15 mouse cellular contexts compared by ENCODE assay signal in genomic region chr8:70549412-70550184, GRCm38 (mm10). TPM values are rescaled to one million over a fixed set of nuclear protein-coding genes. Genes with fewer than 3 reads are reported as not detected.
DNase-seq lines count a peak whose midpoint lies in the region; ATAC-seq and TF ChIP-seq lines count a peak whose summit lies in the region.
"Had no signal": no experiment of that assay in that cellular context is flagged by ENCODE, and none has a peak within 500 bp of the region (broad histone marks: within the 10 kb centered on the region; RNA-seq: fewer than 3 reads in every experiment).

No protein-coding gene starts in this region.

- H3K27me3 ChIP-seq in intestine, postnatal 0 days (replicated peaks; ENCODE audit: control insufficient read depth, insufficient read depth, low read length) = no peaks in the 10 kb centered on the region
- no peaks in the 10 kb centered on the region for H3K27me3 ChIP-seq in intestine, embryonic 16.5 days (replicated peaks; ENCODE audit: control insufficient read depth, insufficient read depth, low read length)
- no peaks in the 10 kb centered on the region for H3K27me3 ChIP-seq in midbrain, embryonic 16.5 days (ENCODE audit: control insufficient read depth, insufficient read depth, low read depth, low read length)
- H3K27me3 ChIP-seq: heart, embryonic 15.5 days had no signal

- no peaks in the 10 kb centered on the region for H3K9me3 ChIP-seq in intestine, postnatal 0 days (ENCODE audit: control insufficient read depth)
- no peaks in the 10 kb centered on the region for H3K9me3 ChIP-seq in intestine, embryonic 16.5 days (ENCODE audit: control insufficient read depth, low read length)
- H3K9me3 ChIP-seq in midbrain, embryonic 16.5 days (replicated peaks; ENCODE audit: control insufficient read depth, low read length, poor library complexity, severe bottlenecking) = no peaks in the 10 kb centered on the region
- H3K9me3 ChIP-seq: heart, embryonic 15.5 days had no signal

- WGBS in intestine, postnatal 0 days = 90% methylated on average over 10 of the region's 10 CpGs
- WGBS in intestine, embryonic 16.5 days = 91% methylated on average over 10 of the region's 10 CpGs
- WGBS in midbrain, embryonic 16.5 days = 94% methylated on average over 10 of the region's 10 CpGs

- ATAC-seq in intestine, postnatal 0 days = no peak
- no peak for ATAC-seq in intestine, embryonic 16.5 days
- no peak for ATAC-seq in midbrain, embryonic 16.5 days

- intact Hi-C loops in left cerebral cortex, postnatal 25 days (cut with DNase I) = loop anchor here (10.0 kb wide), 1 partner anchor 205 kb away; the partner anchor contains the start of gene Rab3a

- no peak overlapping the region for H3K9ac ChIP-seq in intestine, postnatal 0 days (ENCODE audit: low read depth, low read length)
- no peak overlapping the region for H3K9ac ChIP-seq in intestine, embryonic 16.5 days (ENCODE audit: low read depth, low read length)
- H3K9ac ChIP-seq in midbrain, embryonic 16.5 days (ENCODE audit: low read depth, low read length) = no peak overlapping the region
- H3K9ac ChIP-seq: heart, embryonic 15.5 days; hindbrain, embryonic 14.5 days had no signal

- H3K4me2 ChIP-seq in intestine, postnatal 0 days (replicated peaks; ENCODE audit: low read depth) = no peak overlapping the region
- H3K4me2 ChIP-seq in intestine, embryonic 16.5 days (ENCODE audit: low read depth, low read length) = no peak overlapping the region
- no peak overlapping the region for H3K4me2 ChIP-seq in midbrain, embryonic 16.5 days (ENCODE audit: low read length)
- H3K4me2 ChIP-seq: heart, embryonic 15.5 days; hindbrain, embryonic 14.5 days; midbrain, embryonic 11.5 days had no signal

- H3K4me3 ChIP-seq in intestine, postnatal 0 days (ENCODE audit: low read depth, low read length) = no peak overlapping the region
- H3K4me3 ChIP-seq in intestine, embryonic 16.5 days (ENCODE audit: low read length) = no peak overlapping the region
- no peak overlapping the region for H3K4me3 ChIP-seq in bone marrow macrophage, adult 2 months (ENCODE audit: insufficient read depth, low read length)
- no peak overlapping the region for H3K4me3 ChIP-seq in midbrain, embryonic 16.5 days (ENCODE audit: low read depth, low read length)
- H3K4me3 ChIP-seq: heart, embryonic 15.5 days had no signal

- peaks cover 15% of the 10 kb centered on the region for H3K4me1 ChIP-seq in intestine, postnatal 0 days (replicated peaks; ENCODE audit: control insufficient read depth, insufficient read depth, low read length)
- H3K4me1 ChIP-seq in intestine, embryonic 16.5 days (ENCODE audit: control insufficient read depth, insufficient read depth, low read length) = peaks cover 22% of the 10 kb centered on the region
- H3K4me1 ChIP-seq in bone marrow macrophage, adult 2 months (ENCODE audit: control insufficient read depth, insufficient read depth, low read length) = peaks cover 91% of the 10 kb centered on the region
- H3K4me1 ChIP-seq in midbrain, embryonic 16.5 days (ENCODE audit: control insufficient read depth, insufficient read depth, low read length) = 0 out of 2 replicates have a peak, but pooled peaks cover 2% of the 10 kb centered on the region

- TF ChIP-seq CTCF in intestine, postnatal 0 days (IDR thresholded peaks at IDR 0.05; ENCODE audit: low read depth) = peak; percentile 11; the same call in 1 of the 2 replicates
- no peak; the same call in 1 of the 2 replicates for TF ChIP-seq CTCF in bone marrow macrophage, adult 2 months (IDR thresholded peaks at IDR 0.05; ENCODE audit: low read depth, low read length)

- H3K27ac ChIP-seq in intestine, postnatal 0 days (ENCODE audit: low read depth, low read length) = no peak overlapping the region
- H3K27ac ChIP-seq in intestine, embryonic 16.5 days (ENCODE audit: low read length) = no peak overlapping the region
- H3K27ac ChIP-seq in bone marrow macrophage, adult 2 months (ENCODE audit: insufficient read depth, low read depth, low read length) = peak overlapping the region; percentile 70
- no peak overlapping the region for H3K27ac ChIP-seq in midbrain, embryonic 16.5 days (ENCODE audit: low read length)
- H3K27ac ChIP-seq: hindbrain, embryonic 14.5 days had no signal

- DNase-seq in thymus, postnatal 25 days = peak; percentile 26
- DNase-seq in thymus, postnatal 36 days = no peak
- peak; percentile 43 to 59 for DNase-seq in natural killer cell, adult 2 months (ENCODE audit: low spot score in 2 of 2)
- no peak for DNase-seq in left cerebral cortex, postnatal 25 days (ENCODE audit: low spot score in 2 of 2)
- DNase-seq: adrenal gland, adult 2 months; cerebellum, postnatal 10 days; left cerebral cortex, postnatal 4 days; right cerebral cortex, postnatal 25 days had no signal

- no peaks in the 10 kb centered on the region for H3K36me3 ChIP-seq in intestine, postnatal 0 days (ENCODE audit: control insufficient read depth, insufficient read depth)
- H3K36me3 ChIP-seq in intestine, embryonic 16.5 days (ENCODE audit: control insufficient read depth, insufficient read depth, low read length) = no peaks in the 10 kb centered on the region
- no peaks in the 10 kb centered on the region for H3K36me3 ChIP-seq in midbrain, embryonic 16.5 days (ENCODE audit: control insufficient read depth, insufficient read depth, low read length)
- H3K36me3 ChIP-seq: heart, embryonic 15.5 days had no signal

- no peak for TF ChIP-seq POLR2A in bone marrow macrophage, adult 2 months (IDR thresholded peaks at IDR 0.05; ENCODE audit: borderline replicate concordance, low read depth, low read length)

RNA-seq across cellular contexts. Expression of gene Ell, which starts 10.3 kb away (rescaled TPM):
- polyA plus RNA-seq in intestine, postnatal 0 days (2015; fragmentation: Nextera tagmentation; extraction: Ambion mirVana) = 11.8 and 13.0 TPM in 2 replicates
- polyA plus RNA-seq in intestine, embryonic 16.5 days (2015; fragmentation: Nextera tagmentation; extraction: Ambion mirVana) = 16.6 and 17.7 TPM in 2 replicates
- polyA plus RNA-seq in bone marrow macrophage, adult 2 months (2012; ENCODE audit: insufficient read depth, insufficient read length, missing spikeins) = 17.1 TPM in 2 replicates
- total RNA-seq in left cerebral cortex, postnatal 25 days (2021) = 10 to 100 TPM; 15.1 to 17.7 TPM
- polyA plus RNA-seq in midbrain, embryonic 16.5 days (2015; fragmentation: Nextera tagmentation; extraction: Ambion mirVana) = 16.7 and 19.2 TPM in 2 replicates

RNA-seq across cellular contexts. Expression of gene Kxd1, which starts 21.8 kb away (rescaled TPM):
- polyA plus RNA-seq in intestine, postnatal 0 days (2015; fragmentation: Nextera tagmentation; extraction: Ambion mirVana) = 46.4 and 52.1 TPM in 2 replicates
- polyA plus RNA-seq in intestine, embryonic 16.5 days (2015; fragmentation: Nextera tagmentation; extraction: Ambion mirVana) = 65.3 and 67.3 TPM in 2 replicates
- 82.2 and 82.3 TPM in 2 replicates for polyA plus RNA-seq in bone marrow macrophage, adult 2 months (2012; ENCODE audit: insufficient read depth, insufficient read length, missing spikeins)
- total RNA-seq in left cerebral cortex, postnatal 25 days (2021) = 10 to 100 TPM; 43.1 to 47.7 TPM
- polyA plus RNA-seq in midbrain, embryonic 16.5 days (2015; fragmentation: Nextera tagmentation; extraction: Ambion mirVana) = 43.1 and 43.3 TPM in 2 replicates

RNA-seq across cellular contexts. Expression of gene Fkbp8, which starts 22.1 kb away (rescaled TPM):
- 199 and 203 TPM in 2 replicates for polyA plus RNA-seq in intestine, postnatal 0 days (2015; fragmentation: Nextera tagmentation; extraction: Ambion mirVana)
- 320 and 328 TPM in 2 replicates for polyA plus RNA-seq in intestine, embryonic 16.5 days (2015; fragmentation: Nextera tagmentation; extraction: Ambion mirVana)
- polyA plus RNA-seq in bone marrow macrophage, adult 2 months (2012; ENCODE audit: insufficient read depth, insufficient read length, missing spikeins) = 163 and 178 TPM in 2 replicates
- total RNA-seq in left cerebral cortex, postnatal 25 days (2021) = 100 to 1,000 TPM; 403 TPM
- polyA plus RNA-seq in midbrain, embryonic 16.5 days (2015; fragmentation: Nextera tagmentation; extraction: Ambion mirVana) = 406 and 425 TPM in 2 replicates

RNA-seq across cellular contexts. Expression of gene Uba52, which starts 39.0 kb away (rescaled TPM):
- polyA plus RNA-seq in intestine, postnatal 0 days (2015; fragmentation: Nextera tagmentation; extraction: Ambion mirVana) = 805 and 863 TPM in 2 replicates
- polyA plus RNA-seq in intestine, embryonic 16.5 days (2015; fragmentation: Nextera tagmentation; extraction: Ambion mirVana) = 991 TPM in 2 replicates
- polyA plus RNA-seq in bone marrow macrophage, adult 2 months (2012; ENCODE audit: insufficient read depth, insufficient read length, missing spikeins) = 825 and 873 TPM in 2 replicates
- 100 to 1,000 TPM; 886 to 927 TPM for total RNA-seq in left cerebral cortex, postnatal 25 days (2021)
- polyA plus RNA-seq in midbrain, embryonic 16.5 days (2015; fragmentation: Nextera tagmentation; extraction: Ambion mirVana) = 584 and 621 TPM in 2 replicates

RNA-seq across cellular contexts. Expression of gene Rex1bd, which starts 43.0 kb away (rescaled TPM):
- polyA plus RNA-seq in intestine, postnatal 0 days (2015; fragmentation: Nextera tagmentation; extraction: Ambion mirVana) = 145 and 148 TPM in 2 replicates
- 130 and 137 TPM in 2 replicates for polyA plus RNA-seq in intestine, embryonic 16.5 days (2015; fragmentation: Nextera tagmentation; extraction: Ambion mirVana)
- 80.7 and 86.0 TPM in 2 replicates for polyA plus RNA-seq in bone marrow macrophage, adult 2 months (2012; ENCODE audit: insufficient read depth, insufficient read length, missing spikeins)
- 100 to 1,000 TPM; 104 TPM for total RNA-seq in left cerebral cortex, postnatal 25 days (2021)
- 163 and 185 TPM in 2 replicates for polyA plus RNA-seq in midbrain, embryonic 16.5 days (2015; fragmentation: Nextera tagmentation; extraction: Ambion mirVana)

Comparison
In these comparisons a context has a peak if more than half of its experiments do, and no peak if none do; other contexts are left out.
1. DNase-seq: peak in thymus, postnatal 25 days (single experiment) and natural killer cell, adult 2 months (2 of 2); none in thymus, postnatal 36 days (0 of 2) and left cerebral cortex, postnatal 25 days (0 of 2).